Mouse (Mus musculus): ENCODE data around the gene Gm21103.
"Not testable (repeated sequence)": the region's sequence is repeated elsewhere in the genome, so short reads cannot be mapped to it uniquely, and the experiment has no call there.

The Gm21103 gene

DNA sequence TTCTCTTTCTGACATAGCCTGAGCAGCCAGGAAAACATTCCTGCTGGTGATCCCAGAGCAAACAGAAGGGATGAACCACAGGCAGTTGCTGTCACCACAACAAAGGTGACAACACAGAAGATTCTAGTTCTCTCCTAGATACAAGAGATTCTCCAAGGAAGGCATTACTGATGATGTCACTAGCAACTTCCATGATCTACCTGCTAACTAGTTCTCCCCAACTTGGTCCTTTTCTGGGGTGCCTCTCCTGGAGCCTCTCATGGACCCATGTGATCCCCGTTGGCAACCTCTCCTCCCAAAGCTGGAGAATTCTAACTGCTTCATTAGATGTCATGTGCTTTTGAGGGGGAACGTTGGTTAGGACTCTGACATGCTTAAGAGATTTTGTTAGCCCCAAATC, at the start of gene Gm21103:
Gm21103 (minus strand) TSS at position 101 of the 400 bp plus-strand sequence.
- DNase-seq (ENCODE audit: low spot score in 2 of 2): not testable (repeated sequence)

DNA sequence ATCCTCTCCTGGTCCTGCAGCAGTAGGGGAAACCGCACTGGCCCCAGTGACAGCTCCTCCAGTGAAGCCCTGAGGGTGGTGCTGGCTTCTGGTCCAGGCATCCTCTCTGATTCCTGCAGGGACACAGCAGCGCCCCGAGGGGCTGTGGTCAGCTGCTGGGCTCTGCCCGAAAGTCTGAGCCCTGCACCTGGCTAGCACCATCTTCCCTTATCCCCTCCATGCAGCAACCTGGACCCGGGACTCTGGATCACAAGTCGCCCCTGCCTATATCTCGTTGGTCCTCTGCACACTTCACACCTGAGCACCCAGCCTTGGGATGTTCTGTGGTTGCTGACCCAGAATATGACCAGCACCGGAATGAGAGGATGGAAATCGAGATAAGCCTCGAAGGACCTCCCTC, 38.9 kb upstream of the Gm21103 start, which contains the start of gene Gm3618:
Gm3618 (minus strand) TSS at position 101 of the 400 bp plus-strand sequence.
- DNase-seq (ENCODE audit: low spot score in 2 of 2): not testable (repeated sequence)

DNA sequence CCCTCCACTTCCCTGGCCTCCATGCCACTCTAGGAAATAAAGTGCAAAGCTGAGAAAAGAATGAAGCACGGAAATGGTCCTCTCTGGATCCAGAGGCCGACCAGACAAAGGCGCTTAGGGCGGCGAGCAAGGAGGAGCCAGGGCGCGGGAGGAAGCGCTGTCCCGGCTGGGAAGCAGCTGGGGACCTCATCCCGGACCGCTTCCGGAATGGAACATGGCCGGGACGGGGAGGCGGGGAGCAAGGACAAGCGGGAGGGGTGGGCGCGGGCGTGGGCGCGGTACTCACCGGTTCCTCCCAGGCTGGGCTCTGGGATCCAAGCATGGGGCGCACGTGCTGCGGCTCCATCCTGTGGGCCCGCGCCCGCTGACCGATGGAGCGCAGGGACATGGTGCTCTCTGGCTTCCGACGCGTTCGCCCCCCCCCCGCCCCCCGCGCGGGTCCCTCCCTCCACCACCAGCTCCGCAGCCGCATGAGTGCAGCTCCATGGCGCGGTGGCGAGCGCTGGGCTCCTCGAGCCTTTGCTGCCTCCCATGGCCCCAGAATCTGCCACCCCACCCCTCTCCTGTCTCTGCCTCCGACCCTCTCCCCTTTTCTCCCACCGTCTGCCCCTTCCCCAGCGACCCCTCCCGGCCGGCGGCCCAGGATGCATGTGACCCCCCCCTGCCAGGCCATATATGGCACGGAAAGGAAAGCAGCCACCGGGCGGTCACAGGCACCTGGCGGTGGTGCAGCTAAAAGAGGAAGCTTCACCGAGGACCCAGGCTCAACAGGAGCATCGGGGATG, 17.5 kb downstream of the Gm21103 start, which contains the start of gene Gm3411:
Gm3411 (minus strand) TSS at position 320 of the 785 bp plus-strand sequence.
- DNase-seq (ENCODE audit: low spot score in 2 of 2): peak; percentile 15 to 50

All from urinary bladder, adult 18-20 months (tissue).